Mouse (Mus musculus): Measurements from ENCODE around the gene Syt14.

DNA sequence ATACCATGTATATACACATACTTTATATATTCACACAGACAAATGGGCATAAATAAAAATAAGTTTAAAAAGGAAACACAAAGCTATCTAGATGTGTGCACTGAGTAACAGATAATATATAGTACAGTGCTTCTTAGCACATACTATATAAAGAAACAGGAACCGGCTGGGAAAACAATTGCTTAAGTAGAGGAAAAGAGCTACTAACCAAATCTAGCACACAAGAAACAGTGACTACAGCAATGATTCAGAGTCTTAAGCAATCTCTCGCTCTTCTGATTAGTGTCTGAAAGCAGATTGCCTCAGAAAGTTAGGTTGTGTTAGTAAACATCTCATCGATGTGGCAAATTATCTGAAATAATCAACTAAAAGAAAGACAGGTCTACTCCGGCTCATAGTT lies 33.3 kb downstream of the Syt14 start:
- TF ChIP-seq CTCF (conservative IDR thresholded peaks at IDR 0.05; ENCODE audit: insufficient read depth, insufficient read length, low read depth, low read length) (no peak), POLR2A (IDR thresholded peaks at IDR 0.05; ENCODE audit: low read depth, low read length) (no peak)
